8 mouse cellular contexts compared by ENCODE assay signal in genomic region chr15:99772881-99772924, GRCm38 (mm10). TPM values are rescaled to one million over a fixed set of nuclear protein-coding genes. Genes with fewer than 3 reads are reported as not detected.
A peak's percentile ranks its signal among the peaks of the same experiment; 100 is the strongest.
DNase-seq lines count a peak whose midpoint lies in the region; ATAC-seq and TF ChIP-seq lines count a peak whose summit lies in the region.
"Not testable (repeated sequence)": the region's sequence is repeated elsewhere in the genome, so short reads cannot be mapped to it uniquely, and the experiment has no call there.

TSS of gene Cers5 (minus strand) at chr15:99772885.

- not testable (repeated sequence) for DNase-seq in adrenal gland, postnatal 25 days; forebrain, embryonic 11.5 days (ENCODE audit: low spot score); hindbrain, postnatal 0 days (ENCODE audit: low spot score); left cerebral cortex, adult 18-20 months (ENCODE audit: low spot score in 2 of 2); midbrain, postnatal 0 days (ENCODE audit: low spot score); urinary bladder, adult 2 months (ENCODE audit: low spot score)

- H3K27me3 ChIP-seq in forebrain, embryonic 11.5 days (ENCODE audit: control insufficient read depth, insufficient read depth, low read length); heart, embryonic 12.5 days (replicated peaks); hindbrain, postnatal 0 days (ENCODE audit: insufficient read depth, low read length); midbrain, postnatal 0 days (ENCODE audit: insufficient read depth, low read length): not testable (repeated sequence)
- H3K27me3 ChIP-seq in liver, embryonic 15.5 days = peaks cover 12% of the 10 kb centered on the region; the same call in 1 of the 2 replicates

- H3K4me3 ChIP-seq in forebrain, embryonic 11.5 days (ENCODE audit: low read depth, low read length) = peak within 1 kb of the TSS; percentile 84
- peak within 1 kb of the TSS; percentile 77 for H3K4me3 ChIP-seq in heart, embryonic 12.5 days
- peak within 1 kb of the TSS; percentile 79 for H3K4me3 ChIP-seq in hindbrain, postnatal 0 days (ENCODE audit: low read length)
- peak within 1 kb of the TSS; percentile 67 for H3K4me3 ChIP-seq in liver, embryonic 15.5 days (replicated peaks)
- peak within 1 kb of the TSS; percentile 77 for H3K4me3 ChIP-seq in midbrain, postnatal 0 days (ENCODE audit: low read depth, low read length)

- ATAC-seq in forebrain, embryonic 11.5 days (replicated peaks; ENCODE audit: low FRiP score); heart, embryonic 12.5 days (ENCODE audit: insufficient number of reproducible peaks, low FRiP score); hindbrain, postnatal 0 days; liver, embryonic 15.5 days (ENCODE audit: insufficient read depth); midbrain, postnatal 0 days (ENCODE audit: low FRiP score): not testable (repeated sequence)

- not testable (repeated sequence) for TF ChIP-seq CTCF in hindbrain, postnatal 0 days (IDR thresholded peaks at IDR 0.05; ENCODE audit: low read depth); midbrain, postnatal 0 days (IDR thresholded peaks at IDR 0.05)

- peak within 1 kb of the TSS; percentile 88 for H3K27ac ChIP-seq in forebrain, embryonic 11.5 days (ENCODE audit: low read depth, low read length)
- H3K27ac ChIP-seq in heart, embryonic 12.5 days (ENCODE audit: poor library complexity, severe bottlenecking) = peak within 1 kb of the TSS; percentile 72
- peak within 1 kb of the TSS; percentile 86 for H3K27ac ChIP-seq in hindbrain, postnatal 0 days
- H3K27ac ChIP-seq in liver, embryonic 15.5 days (replicated peaks) = peak within 1 kb of the TSS; percentile 41; the same call in 1 of the 2 replicates
- H3K27ac ChIP-seq in midbrain, postnatal 0 days (ENCODE audit: low read depth, low read length) = peak within 1 kb of the TSS; percentile 91

- not testable (repeated sequence) for H3K4me1 ChIP-seq in forebrain, embryonic 11.5 days (replicated peaks; ENCODE audit: control insufficient read depth, insufficient read depth, low read length); hindbrain, postnatal 0 days (ENCODE audit: insufficient read depth, low read length); midbrain, postnatal 0 days (ENCODE audit: insufficient read depth, low read length)
- H3K4me1 ChIP-seq in heart, embryonic 12.5 days (replicated peaks) = peaks cover 22% of the 10 kb centered on the region
- H3K4me1 ChIP-seq in liver, embryonic 15.5 days (replicated peaks) = peaks cover 19% of the 10 kb centered on the region

- not testable (repeated sequence) for H3K36me3 ChIP-seq in forebrain, embryonic 11.5 days (ENCODE audit: control insufficient read depth, insufficient read depth, low read length); heart, embryonic 12.5 days; hindbrain, postnatal 0 days (ENCODE audit: insufficient read depth, low read length); liver, embryonic 15.5 days (replicated peaks); midbrain, postnatal 0 days (ENCODE audit: insufficient read depth, low read length)

- peak within 1 kb of the TSS; percentile 89 for H3K9ac ChIP-seq in forebrain, embryonic 11.5 days (ENCODE audit: low read length)
- peak within 1 kb of the TSS; percentile 85 for H3K9ac ChIP-seq in heart, embryonic 12.5 days
- H3K9ac ChIP-seq in hindbrain, postnatal 0 days (replicated peaks; ENCODE audit: low read length) = peak within 1 kb of the TSS; percentile 90
- peak within 1 kb of the TSS; percentile 50 for H3K9ac ChIP-seq in liver, embryonic 15.5 days
- peak within 1 kb of the TSS; percentile 88 for H3K9ac ChIP-seq in midbrain, postnatal 0 days (replicated peaks; ENCODE audit: low read length, poor library complexity, severe bottlenecking)

- peak within 1 kb of the TSS; percentile 88 for H3K4me2 ChIP-seq in forebrain, embryonic 11.5 days (ENCODE audit: low read depth, low read length, severe bottlenecking)
- H3K4me2 ChIP-seq in heart, embryonic 12.5 days = peak within 1 kb of the TSS; percentile 76
- H3K4me2 ChIP-seq in hindbrain, postnatal 0 days (ENCODE audit: low read depth, low read length) = peak within 1 kb of the TSS; percentile 74
- peak within 1 kb of the TSS; percentile 94 for H3K4me2 ChIP-seq in liver, embryonic 15.5 days
- H3K4me2 ChIP-seq in midbrain, postnatal 0 days (ENCODE audit: low read depth, low read length, poor library complexity, severe bottlenecking) = peak within 1 kb of the TSS; percentile 75

- H3K9me3 ChIP-seq in forebrain, embryonic 11.5 days (ENCODE audit: control insufficient read depth, low read length); heart, embryonic 12.5 days (replicated peaks); hindbrain, postnatal 0 days (ENCODE audit: low read length); liver, embryonic 15.5 days (replicated peaks); midbrain, postnatal 0 days (ENCODE audit: low read length): not testable (repeated sequence)

RNA-seq across cellular contexts. Expression of gene Cers5, which starts in this region (rescaled TPM):
- total RNA-seq in adrenal gland, postnatal 25 days (2021) = 47.5 and 61.7 TPM in 2 replicates
- 59.2 and 59.7 TPM in 2 replicates for polyA plus RNA-seq in forebrain, embryonic 11.5 days (2014; fragmentation: Nextera tagmentation; extraction: Ambion mirVana)
- polyA plus RNA-seq in heart, embryonic 12.5 days (2016; fragmentation: Nextera tagmentation; extraction: Ambion mirVana) = 53.9 and 55.4 TPM in 2 replicates
- total RNA-seq in hindbrain, postnatal 0 days (2014; rRNA removed) = 92.8 and 105 TPM in 2 replicates
- polyA plus RNA-seq in hindbrain, postnatal 0 days (2015; fragmentation: Nextera tagmentation; extraction: Ambion mirVana) = 73.0 and 73.9 TPM in 2 replicates
- total RNA-seq in left cerebral cortex, adult 18-20 months (2021) = 10 to 100 TPM; 34.4 to 35.2 TPM
- polyA plus RNA-seq in liver, embryonic 15.5 days (2015; fragmentation: Nextera tagmentation; extraction: Ambion mirVana) = 8.1 and 9.5 TPM in 2 replicates
- 93.5 and 94.2 TPM in 2 replicates for total RNA-seq in midbrain, postnatal 0 days (2014; rRNA removed)
- 75.8 and 76.8 TPM in 2 replicates for polyA plus RNA-seq in midbrain, postnatal 0 days (2015; fragmentation: Nextera tagmentation; extraction: Ambion mirVana)
- 35.4 and 43.3 TPM in 2 replicates for polyA plus RNA-seq in urinary bladder, adult 2 months (2012; rRNA removed)

Comparison
In these comparisons a context has a peak if more than half of its experiments do, and no peak if none do; other contexts are left out.
1. H3K27ac ChIP-seq: peak in every context shown above with its lines; median percentile 91 in midbrain, postnatal 0 days; 88 in forebrain, embryonic 11.5 days; 86 in hindbrain, postnatal 0 days; 72 in heart, embryonic 12.5 days; 41 in liver, embryonic 15.5 days.